Mouse (Mus musculus): Measurements from ENCODE around the gene Dnajc7. TPM values are rescaled to one million over a fixed set of nuclear protein-coding genes. Genes with fewer than 3 reads are reported as not detected.

Dnajc7 gene
- polyA plus RNA-seq, 1 experiment, result 86.6 TPM

- TF ChIP-seq FLI1 (IDR thresholded peaks at IDR 0.05; ENCODE audit: low read length), result no peak
- TF ChIP-seq GATA1 (IDR thresholded peaks at IDR 0.05; ENCODE audit: borderline replicate concordance, low read length), result no peak
- Histone ChIP-seq H3K27me3 (replicated peaks) (peaks cover 85% of the 10 kb centered on the region), H3K36me3 (replicated peaks; ENCODE audit: low read length) (no peaks in the 10 kb centered on the region), H3K4me3 (replicated peaks) (no peak overlapping the region), H3K9me3 (peaks cover 8% of the 10 kb centered on the region), H3K4me1 (peaks cover 8% of the 10 kb centered on the region)
Measured at GRCm38 (mm10) chr11:100634530-100634929, 14.6 kb upstream of the Dnajc7 start.

- Histone ChIP-seq H3K4me1 (peaks cover 64% of the 10 kb centered on the region), H3K36me3 (replicated peaks; ENCODE audit: low read length) (peaks cover 36% of the 10 kb centered on the region), H3K4me3 (replicated peaks) (no peak overlapping the region), H3K9me3 (no peaks in the 10 kb centered on the region), H3K27me3 (replicated peaks) (peaks cover 39% of the 10 kb centered on the region)
- TF ChIP-seq GATA1 (IDR thresholded peaks at IDR 0.05; ENCODE audit: borderline replicate concordance, low read length), result no peak
Measured at GRCm38 (mm10) chr11:100628862-100629352, 8.9 kb upstream of the Dnajc7 start.

- no peaks in the 10 kb centered on the region for H3K9me3 ChIP-seq
- H3K36me3 ChIP-seq (replicated peaks; ENCODE audit: low read length), result peaks cover 37% of the 10 kb centered on the region
- TF ChIP-seq GATA1 (IDR thresholded peaks at IDR 0.05; ENCODE audit: borderline replicate concordance, low read length), result no peak
- TF ChIP-seq FLI1 (IDR thresholded peaks at IDR 0.05; ENCODE audit: low read length), result no peak
- peaks cover 68% of the 10 kb centered on the region for H3K4me1 ChIP-seq
- peaks cover 31% of the 10 kb centered on the region for H3K27me3 ChIP-seq (replicated peaks)
- peak overlapping the region; percentile 59 for H3K4me3 ChIP-seq (replicated peaks)
Measured at GRCm38 (mm10) chr11:100628056-100628455, 8.1 kb upstream of the Dnajc7 start.

- peaks cover 37% of the 10 kb centered on the region for H3K36me3 ChIP-seq (replicated peaks; ENCODE audit: low read length)
- H3K4me1 ChIP-seq, result peaks cover 72% of the 10 kb centered on the region
- peaks cover 22% of the 10 kb centered on the region for H3K27me3 ChIP-seq (replicated peaks)
- TF ChIP-seq FLI1 (IDR thresholded peaks at IDR 0.05; ENCODE audit: low read length) (no peak), GATA1 (IDR thresholded peaks at IDR 0.05; ENCODE audit: borderline replicate concordance, low read length) (no peak)
- peak overlapping the region; percentile 80 for H3K4me3 ChIP-seq (replicated peaks)
- no peaks in the 10 kb centered on the region for H3K9me3 ChIP-seq
Measured at GRCm38 (mm10) chr11:100626701-100627195, 6.8 kb upstream of the Dnajc7 start.

GRCm38 (mm10) chr11:100625754-100626700 is 6.1 kb upstream of the Dnajc7 start:
- Histone ChIP-seq H3K9me3 (no peaks in the 10 kb centered on the region), H3K4me1 (peaks cover 75% of the 10 kb centered on the region), H3K4me3 (replicated peaks) (peak overlapping the region; percentile 80), H3K36me3 (replicated peaks; ENCODE audit: low read length) (peaks cover 40% of the 10 kb centered on the region), H3K27me3 (replicated peaks) (peaks cover 15% of the 10 kb centered on the region)
- no peak for TF ChIP-seq FLI1 (IDR thresholded peaks at IDR 0.05; ENCODE audit: low read length)
- TF ChIP-seq GATA1 (IDR thresholded peaks at IDR 0.05; ENCODE audit: borderline replicate concordance, low read length), result no peak

- peak overlapping the region; percentile 94 for H3K4me3 ChIP-seq (replicated peaks)
- TF ChIP-seq FLI1 (IDR thresholded peaks at IDR 0.05; ENCODE audit: low read length) (no peak), GATA1 (IDR thresholded peaks at IDR 0.05; ENCODE audit: borderline replicate concordance, low read length) (no peak)
- peaks cover 40% of the 10 kb centered on the region for H3K36me3 ChIP-seq (replicated peaks; ENCODE audit: low read length)
- no peaks in the 10 kb centered on the region for H3K27me3 ChIP-seq (replicated peaks)
- no peaks in the 10 kb centered on the region for H3K9me3 ChIP-seq
- H3K4me1 ChIP-seq, result peaks cover 75% of the 10 kb centered on the region
Measured at GRCm38 (mm10) chr11:100623867-100624266, 3.9 kb upstream of the Dnajc7 start.

GRCm38 (mm10) chr11:100622714-100623113 is 2.7 kb upstream of the Dnajc7 start:
- H3K4me1 ChIP-seq, result peaks cover 71% of the 10 kb centered on the region
- H3K27me3 ChIP-seq (replicated peaks), result no peaks in the 10 kb centered on the region
- peak overlapping the region; percentile 94 for H3K4me3 ChIP-seq (replicated peaks)
- no peaks in the 10 kb centered on the region for H3K9me3 ChIP-seq
- peaks cover 40% of the 10 kb centered on the region for H3K36me3 ChIP-seq (replicated peaks; ENCODE audit: low read length)
- no peak for TF ChIP-seq FLI1 (IDR thresholded peaks at IDR 0.05; ENCODE audit: low read length)
- no peak for TF ChIP-seq GATA1 (IDR thresholded peaks at IDR 0.05; ENCODE audit: borderline replicate concordance, low read length)

- peak; percentile 16; the same call in 1 of the 2 replicates for TF ChIP-seq FLI1 (IDR thresholded peaks at IDR 0.05; ENCODE audit: low read length)
- TF ChIP-seq GATA1 (IDR thresholded peaks at IDR 0.05; ENCODE audit: borderline replicate concordance, low read length), result no peak
- Histone ChIP-seq H3K4me1 (peaks cover 57% of the 10 kb centered on the region), H3K4me3 (replicated peaks) (peak overlapping the region; percentile 99), H3K9me3 (no peaks in the 10 kb centered on the region), H3K27me3 (replicated peaks) (no peaks in the 10 kb centered on the region), H3K36me3 (replicated peaks; ENCODE audit: low read length) (peaks cover 24% of the 10 kb centered on the region)
Measured at GRCm38 (mm10) chr11:100619485-100619975, 438 bp downstream of the Dnajc7 start.

GRCm38 (mm10) chr11:100618761-100619484 is 1.0 kb downstream of the Dnajc7 start, which contains the start of gene Nkiras2:
Gene Nkiras2 (plus strand): TSS chr11:100619244.
- Histone ChIP-seq H3K36me3 (replicated peaks; ENCODE audit: low read length) (peaks cover 20% of the 10 kb centered on the region), H3K4me3 (replicated peaks) (peak within 1 kb of the TSS; percentile 99), H3K9me3 (no peaks in the 10 kb centered on the region), H3K27me3 (replicated peaks) (no peaks in the 10 kb centered on the region), H3K4me1 (peaks cover 51% of the 10 kb centered on the region)
- no peak for TF ChIP-seq FLI1 (IDR thresholded peaks at IDR 0.05; ENCODE audit: low read length)
- TF ChIP-seq GATA1 (IDR thresholded peaks at IDR 0.05; ENCODE audit: borderline replicate concordance, low read length), result no peak

All from megakaryocyte, embryonic 14.5 days (primary cell).